Mouse (Mus musculus): ENCODE measurements around the gene Sphk2.

- TF ChIP-seq EP300 (IDR thresholded peaks at IDR 0.05; ENCODE audit: low read depth) (no peak), CTCF (IDR thresholded peaks at IDR 0.05; ENCODE audit: low read depth) (no peak)
These were observed 50.0 kb downstream of the Sphk2 start for GRCm38 (mm10) chr7:45667761-45668160.
